Mouse (Mus musculus): ENCODE results near the gene Nr5a2. TPM values are rescaled to one million over a fixed set of nuclear protein-coding genes. Genes with fewer than 3 reads are reported as not detected.

The Nr5a2 gene
- polyA plus RNA-seq, 1 experiment from 2014 or later, result 0.48 TPM

DNA sequence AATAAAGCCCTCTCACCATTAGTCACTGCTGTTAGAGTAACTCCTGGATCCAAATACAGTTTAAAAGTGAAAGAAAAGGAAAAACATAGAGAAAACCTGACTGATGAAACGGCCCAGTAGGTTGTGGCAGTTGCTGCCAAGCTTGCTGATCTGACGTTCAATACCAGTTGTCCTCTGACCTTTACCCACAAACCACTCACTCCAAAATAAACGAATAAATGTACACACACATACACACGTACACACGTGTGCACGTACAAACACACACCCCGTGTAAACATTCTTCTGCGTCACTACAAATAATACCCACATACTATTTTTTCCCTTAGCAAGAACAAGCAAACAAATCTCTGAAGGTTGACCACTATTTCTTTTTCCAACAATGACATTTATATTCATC is 64.4 kb downstream of the Nr5a2 start:
- WGBS, result 90% methylated on average over 8 of the region's 8 CpGs
- H3K4me1 ChIP-seq, result no peaks in the 10 kb centered on the region

DNA sequence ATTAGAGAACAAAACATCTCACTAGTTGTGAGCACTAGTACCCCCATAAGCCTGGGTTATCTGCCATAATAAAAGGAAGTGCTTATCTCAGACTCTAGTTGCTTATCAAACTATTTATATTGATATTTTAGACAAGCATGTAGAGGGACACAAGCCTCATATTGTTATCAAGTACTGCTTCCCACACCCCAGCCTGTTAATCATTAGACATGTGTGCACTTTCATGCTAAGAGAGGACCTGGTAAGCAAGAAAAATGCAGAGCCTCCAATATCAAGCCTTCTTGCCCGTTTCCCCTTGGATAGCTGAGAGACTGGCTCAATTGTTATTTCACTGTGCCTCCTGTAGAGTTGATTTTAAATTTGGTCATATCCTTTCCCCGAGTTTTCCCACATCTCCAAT is 65.5 kb downstream of the Nr5a2 start:
- 67% methylated on average over 2 of the region's 2 CpGs for WGBS
- ATAC-seq, result no peak
- no peaks in the 10 kb centered on the region for H3K9me3 ChIP-seq (replicated peaks)

More for the DNA sequence above, 64.4 kb downstream of the Nr5a2 start:
- H3K4me3 ChIP-seq, result no peak overlapping the region
- H3K9ac ChIP-seq, result no peak overlapping the region
- no peak overlapping the region for H3K4me2 ChIP-seq
- H3K27ac ChIP-seq, result no peak overlapping the region
- H3K36me3 ChIP-seq (ENCODE audit: poor library complexity, severe bottlenecking), result no peaks in the 10 kb centered on the region
- no peak for ATAC-seq
- no peaks in the 10 kb centered on the region for H3K27me3 ChIP-seq
- H3K9me3 ChIP-seq (replicated peaks), result no peaks in the 10 kb centered on the region

DNA sequence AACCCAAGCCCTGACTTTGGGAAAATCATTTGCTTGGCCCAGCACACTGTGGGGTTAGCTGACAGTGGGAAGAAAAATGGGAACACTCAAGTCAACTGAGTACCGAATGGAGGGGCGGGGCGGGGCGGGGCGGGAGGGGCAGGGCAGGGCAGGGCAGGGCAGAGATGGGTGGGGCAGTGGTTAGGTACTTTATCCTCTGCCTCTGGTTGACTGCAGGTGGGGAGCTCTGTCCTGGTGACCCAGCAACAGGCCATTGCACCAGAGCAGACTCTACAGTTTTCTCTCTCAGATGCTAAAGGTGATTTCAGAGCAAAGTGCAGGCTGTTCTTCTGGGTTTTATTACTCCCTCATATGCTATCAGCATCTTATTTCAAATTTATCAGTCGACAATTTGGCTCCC is 67.1 kb downstream of the Nr5a2 start:
- Histone ChIP-seq H3K4me3 (no peak overlapping the region), H3K36me3 (ENCODE audit: poor library complexity, severe bottlenecking) (no peaks in the 10 kb centered on the region), H3K27me3 (no peaks in the 10 kb centered on the region), H3K4me1 (peaks cover 5% of the 10 kb centered on the region), H3K9ac (no peak overlapping the region), H3K9me3 (replicated peaks) (no peaks in the 10 kb centered on the region), H3K27ac (no peak overlapping the region), H3K4me2 (no peak overlapping the region)
- no peak for ATAC-seq
- WGBS, result 92% methylated on average over 6 of the region's 6 CpGs

More for the DNA sequence above, 65.5 kb downstream of the Nr5a2 start:
- H3K4me1 ChIP-seq, result no peaks in the 10 kb centered on the region
- no peaks in the 10 kb centered on the region for H3K36me3 ChIP-seq (ENCODE audit: poor library complexity, severe bottlenecking)
- H3K27ac ChIP-seq, result no peak overlapping the region
- no peak overlapping the region for H3K9ac ChIP-seq
- no peak overlapping the region for H3K4me3 ChIP-seq
- no peak overlapping the region for H3K4me2 ChIP-seq
- no peaks in the 10 kb centered on the region for H3K27me3 ChIP-seq

DNA sequence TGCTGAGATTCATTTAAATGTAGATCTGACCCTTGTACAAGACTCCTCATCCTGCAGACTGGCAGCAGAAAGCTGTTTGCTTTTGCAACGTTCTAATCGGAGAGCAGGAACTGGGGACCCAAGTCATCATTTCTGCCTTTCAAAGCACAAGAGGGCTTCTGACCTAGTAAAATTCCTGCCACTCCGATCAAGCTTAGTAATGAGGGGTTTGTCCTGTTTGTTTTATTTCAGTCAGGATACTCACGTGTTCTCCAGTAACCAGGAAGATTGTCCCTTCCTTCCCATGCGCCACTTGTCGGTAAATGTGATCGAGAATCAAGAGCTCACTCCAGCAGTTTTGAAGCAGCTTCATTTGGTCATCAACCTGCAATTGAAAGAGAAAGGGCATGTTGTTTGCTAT is 69.8 kb downstream of the Nr5a2 start:
- no peak overlapping the region for H3K9ac ChIP-seq
- no peak for ATAC-seq
- H3K27ac ChIP-seq, result no peak overlapping the region
- no peaks in the 10 kb centered on the region for H3K9me3 ChIP-seq (replicated peaks)
- no peak overlapping the region for H3K4me2 ChIP-seq
- no peaks in the 10 kb centered on the region for H3K36me3 ChIP-seq (ENCODE audit: poor library complexity, severe bottlenecking)
- no peaks in the 10 kb centered on the region for H3K27me3 ChIP-seq
- peaks cover 5% of the 10 kb centered on the region for H3K4me1 ChIP-seq
- WGBS, result 80% methylated on average over 7 of the region's 7 CpGs
- H3K4me3 ChIP-seq, result no peak overlapping the region

DNA sequence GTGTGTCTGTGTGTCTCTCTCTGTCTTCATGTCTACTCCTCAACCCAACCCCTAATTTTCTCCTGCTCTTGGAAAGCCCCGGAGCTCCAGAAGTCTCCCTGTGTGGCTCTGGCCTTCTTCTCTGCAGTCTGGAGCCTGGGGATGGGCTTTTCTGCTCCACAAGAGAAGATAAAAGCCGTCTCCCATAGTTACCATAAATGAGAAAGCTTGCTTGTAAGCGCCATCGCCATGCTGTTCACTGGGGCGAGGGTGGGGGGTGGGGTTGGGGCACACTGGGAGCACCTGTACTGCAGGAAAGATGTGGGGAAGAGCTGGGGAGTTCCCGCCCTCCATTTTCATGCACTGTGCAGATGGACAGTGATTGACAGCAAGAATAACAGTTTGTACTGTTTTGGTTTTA is 71.5 kb downstream of the Nr5a2 start:
- no peaks in the 10 kb centered on the region for H3K36me3 ChIP-seq (ENCODE audit: poor library complexity, severe bottlenecking)
- H3K27me3 ChIP-seq, result no peaks in the 10 kb centered on the region
- ATAC-seq, result no peak

DNA sequence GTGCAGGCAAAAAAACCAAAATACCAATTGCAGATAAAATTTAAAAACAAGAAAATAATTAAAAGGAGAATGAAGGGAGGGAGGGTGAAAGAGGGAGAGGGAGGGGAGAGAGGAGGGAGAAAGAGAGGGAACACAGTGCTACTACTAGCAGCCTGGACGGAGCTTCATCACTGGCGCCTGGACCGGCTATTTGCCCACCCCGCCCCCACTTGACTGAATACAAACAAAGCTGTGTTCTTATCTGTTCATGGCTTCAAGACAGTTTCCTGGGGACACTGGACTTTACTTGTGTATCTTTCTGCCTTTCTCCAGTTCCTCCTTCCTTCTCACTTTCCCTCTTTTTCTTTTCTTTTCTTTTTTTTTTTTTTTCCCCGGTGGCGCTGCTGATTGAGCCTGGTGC is 73.6 kb downstream of the Nr5a2 start:
- Histone ChIP-seq H3K9me3 (replicated peaks) (no peaks in the 10 kb centered on the region), H3K27ac (no peak overlapping the region), H3K9ac (no peak overlapping the region), H3K4me1 (peaks cover 5% of the 10 kb centered on the region), H3K4me3 (no peak overlapping the region), H3K27me3 (no peaks in the 10 kb centered on the region), H3K36me3 (ENCODE audit: poor library complexity, severe bottlenecking) (no peaks in the 10 kb centered on the region), H3K4me2 (no peak overlapping the region)
- no peak for ATAC-seq
- WGBS, result 70% methylated on average over 6 of the region's 6 CpGs

More for the DNA sequence above, 71.5 kb downstream of the Nr5a2 start:
- no peaks in the 10 kb centered on the region for H3K9me3 ChIP-seq (replicated peaks)
- WGBS, result 31% methylated on average over 6 of the region's 6 CpGs
- no peak overlapping the region for H3K4me2 ChIP-seq
- H3K27ac ChIP-seq, result no peak overlapping the region
- no peak overlapping the region for H3K4me3 ChIP-seq
- H3K4me1 ChIP-seq, result peaks cover 5% of the 10 kb centered on the region
- no peak overlapping the region for H3K9ac ChIP-seq

DNA sequence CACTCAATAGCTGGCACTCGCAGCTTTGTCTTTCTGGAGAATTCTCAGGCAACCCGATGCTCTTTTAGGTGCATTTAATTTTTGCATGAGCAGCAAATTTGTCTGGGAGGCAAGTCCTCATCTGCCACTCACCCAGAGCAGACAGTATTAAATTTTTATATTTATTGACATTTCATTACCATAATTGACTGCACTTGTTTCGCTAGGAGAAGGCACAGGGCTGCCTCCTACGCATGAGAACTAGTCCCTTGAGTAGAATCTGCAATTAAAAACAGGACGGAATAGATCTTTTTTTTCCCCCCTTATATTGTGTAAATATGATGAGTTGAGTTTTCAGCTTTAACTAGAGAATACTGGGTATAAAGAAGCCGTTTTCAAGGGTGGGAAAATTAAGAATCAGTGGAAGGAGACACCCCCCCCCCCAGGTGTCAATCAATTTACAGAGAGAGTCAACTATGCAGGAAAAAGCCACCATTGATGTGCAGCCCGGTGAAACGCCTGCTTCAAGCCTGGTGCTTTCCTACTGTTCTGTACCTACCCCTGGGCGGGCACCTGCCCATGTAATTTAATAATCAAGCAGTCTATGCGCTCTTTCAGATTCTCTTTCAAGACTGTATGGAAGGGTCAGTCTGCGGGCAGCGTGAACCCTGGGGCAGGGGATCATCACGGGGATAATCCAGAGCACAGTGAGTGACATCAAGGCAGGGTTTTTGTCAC is 76.6 kb downstream of the Nr5a2 start:
- H3K36me3 ChIP-seq (ENCODE audit: poor library complexity, severe bottlenecking), result no peaks in the 10 kb centered on the region
- H3K4me1 ChIP-seq, result peaks cover 2% of the 10 kb centered on the region
- no peak overlapping the region for H3K4me3 ChIP-seq
- no peaks in the 10 kb centered on the region for H3K27me3 ChIP-seq
- 88% methylated on average over 13 of the region's 13 CpGs for WGBS
- ATAC-seq, result 0 out of 2 replicates have a peak, but pooled peaks have one; percentile 21
- H3K4me2 ChIP-seq, result no peak overlapping the region
- no peaks in the 10 kb centered on the region for H3K9me3 ChIP-seq (replicated peaks)
- H3K27ac ChIP-seq, result no peak overlapping the region
- no peak overlapping the region for H3K9ac ChIP-seq

DNA sequence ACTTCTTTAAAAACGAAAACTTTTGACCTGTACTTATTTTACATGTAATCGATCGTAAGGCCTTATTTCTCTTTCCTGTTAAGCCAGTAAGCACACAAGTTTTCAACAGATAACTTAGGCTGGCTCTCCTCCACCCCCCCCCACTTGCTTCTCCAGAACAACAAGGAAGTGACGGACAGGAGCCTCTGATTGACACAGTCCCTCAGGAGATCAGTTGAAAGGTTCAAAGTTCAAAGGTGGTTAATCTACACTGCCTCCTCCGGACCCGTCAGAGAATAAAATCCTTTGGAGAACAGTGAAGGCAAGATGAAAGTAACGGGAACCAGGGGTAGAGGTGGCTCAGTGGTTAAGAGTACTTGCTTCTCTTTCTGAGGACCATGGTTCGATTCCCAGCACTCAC is 80.0 kb downstream of the Nr5a2 start:
- 91% methylated on average over 8 of the region's 8 CpGs for WGBS
- no peak for ATAC-seq
- Histone ChIP-seq H3K4me1 (no peaks in the 10 kb centered on the region), H3K9me3 (replicated peaks) (no peaks in the 10 kb centered on the region), H3K4me2 (no peak overlapping the region), H3K27me3 (no peaks in the 10 kb centered on the region), H3K4me3 (no peak overlapping the region), H3K9ac (no peak overlapping the region), H3K27ac (no peak overlapping the region), H3K36me3 (ENCODE audit: poor library complexity, severe bottlenecking) (no peaks in the 10 kb centered on the region)

DNA sequence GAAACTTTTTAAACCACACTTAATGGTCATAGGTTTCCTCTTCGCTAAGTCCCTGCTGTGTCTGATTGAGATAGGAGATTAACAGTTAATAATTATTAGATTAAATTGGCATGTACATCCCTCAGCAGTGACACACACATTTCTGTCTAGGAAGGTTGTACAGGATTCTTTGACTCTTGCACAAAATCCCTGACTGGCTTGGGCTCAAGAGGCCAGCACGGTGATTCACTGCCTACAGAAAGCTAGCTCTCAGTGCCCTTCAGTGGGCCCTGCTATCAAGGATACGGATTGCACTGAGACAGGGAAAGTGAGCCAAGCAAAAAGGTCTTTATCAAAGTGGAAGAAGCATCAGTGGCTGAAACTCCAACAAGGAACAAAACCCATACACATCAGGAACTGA is 85.2 kb downstream of the Nr5a2 start:
- ATAC-seq, result no peak
- 94% methylated on average over 3 of the region's 3 CpGs for WGBS

DNA sequence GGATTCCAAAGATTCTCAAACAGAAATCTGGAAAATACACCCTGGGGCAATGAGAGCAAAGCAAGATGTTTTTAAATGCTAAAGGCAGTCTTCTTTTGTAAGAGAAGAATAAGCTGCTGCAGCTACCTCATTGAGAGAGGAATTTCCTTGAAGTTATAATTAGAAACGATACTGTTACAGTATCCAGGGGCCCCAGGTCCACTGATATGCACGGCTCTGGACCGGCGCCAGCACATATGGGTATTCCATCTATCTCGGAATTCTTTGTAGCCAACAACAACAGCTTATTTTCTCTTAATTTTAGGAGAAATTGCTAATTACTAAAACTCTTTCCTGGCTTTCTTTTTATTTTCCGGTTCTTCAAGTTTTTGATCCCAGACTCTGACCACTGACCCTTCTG is 91.3 kb downstream of the Nr5a2 start:
- ATAC-seq, result no peak
- Histone ChIP-seq H3K9me3 (replicated peaks) (no peaks in the 10 kb centered on the region), H3K27me3 (no peaks in the 10 kb centered on the region), H3K27ac (no peak overlapping the region), H3K4me3 (no peak overlapping the region), H3K4me1 (no peaks in the 10 kb centered on the region), H3K9ac (no peak overlapping the region), H3K36me3 (ENCODE audit: poor library complexity, severe bottlenecking) (no peaks in the 10 kb centered on the region), H3K4me2 (no peak overlapping the region)
- WGBS, result 60% methylated on average over 6 of the region's 6 CpGs

More for the DNA sequence above, 85.2 kb downstream of the Nr5a2 start:
- Histone ChIP-seq H3K4me2 (no peak overlapping the region), H3K4me3 (no peak overlapping the region), H3K9me3 (replicated peaks) (no peaks in the 10 kb centered on the region), H3K27me3 (no peaks in the 10 kb centered on the region), H3K36me3 (ENCODE audit: poor library complexity, severe bottlenecking) (no peaks in the 10 kb centered on the region), H3K9ac (no peak overlapping the region), H3K4me1 (no peaks in the 10 kb centered on the region), H3K27ac (no peak overlapping the region)

DNA sequence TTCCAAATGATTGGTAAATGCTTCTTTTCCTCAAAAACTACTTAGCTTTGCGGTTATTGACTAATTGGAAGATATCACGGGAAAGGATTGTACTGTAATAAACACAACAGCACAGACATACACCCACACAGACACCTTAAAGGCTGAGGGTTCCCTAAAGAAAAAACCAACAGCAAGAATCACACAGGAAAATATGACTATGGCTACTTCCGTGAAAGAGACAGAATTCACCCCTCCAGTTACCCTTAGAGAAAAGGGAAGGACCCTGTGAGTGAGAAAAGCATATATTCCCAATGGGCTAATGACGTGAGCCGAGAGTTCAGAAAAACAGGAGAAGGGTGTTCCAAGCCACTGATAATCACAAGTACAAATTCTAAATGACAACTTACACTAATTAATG is 92.0 kb downstream of the Nr5a2 start:
- Histone ChIP-seq H3K9me3 (replicated peaks) (no peaks in the 10 kb centered on the region), H3K4me2 (no peak overlapping the region), H3K9ac (no peak overlapping the region), H3K27ac (no peak overlapping the region), H3K27me3 (no peaks in the 10 kb centered on the region), H3K4me1 (no peaks in the 10 kb centered on the region), H3K4me3 (no peak overlapping the region), H3K36me3 (ENCODE audit: poor library complexity, severe bottlenecking) (no peaks in the 10 kb centered on the region)
- WGBS, result 82% methylated on average over 5 of the region's 5 CpGs
- no peak for ATAC-seq

DNA sequence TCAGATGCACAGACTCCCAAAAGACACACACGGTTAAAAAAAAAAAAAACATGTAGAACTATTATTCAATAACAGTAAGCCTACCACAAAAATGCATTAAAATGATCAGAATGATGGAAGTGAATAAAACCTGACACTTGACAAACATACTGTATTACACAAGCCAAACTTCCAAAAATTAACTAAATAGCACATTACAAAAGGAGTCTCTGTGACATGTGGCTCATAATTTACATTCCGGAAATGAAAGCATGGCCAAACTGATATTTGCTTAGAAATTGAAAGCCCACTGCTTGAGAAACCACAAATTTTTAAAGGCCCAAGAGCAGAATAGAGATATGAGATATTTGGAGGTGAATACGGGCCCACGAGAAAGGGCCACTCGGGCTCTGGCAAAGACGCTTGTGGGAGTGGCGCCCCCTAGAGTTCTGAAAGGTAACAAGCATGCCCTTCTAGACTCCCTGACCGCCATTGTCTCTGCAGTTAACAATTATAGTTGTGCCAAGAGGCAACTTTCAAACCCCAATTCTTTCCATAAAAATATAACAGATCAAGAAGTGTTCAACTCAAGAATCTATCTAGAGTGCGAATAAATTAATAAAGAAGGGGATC is 93.7 kb downstream of the Nr5a2 start:
- WGBS, result 75% methylated on average over 9 of the region's 9 CpGs
- Histone ChIP-seq H3K4me3 (no peak overlapping the region), H3K9ac (no peak overlapping the region), H3K27me3 (no peaks in the 10 kb centered on the region), H3K36me3 (ENCODE audit: poor library complexity, severe bottlenecking) (no peaks in the 10 kb centered on the region), H3K4me2 (no peak overlapping the region), H3K27ac (no peak overlapping the region), H3K9me3 (replicated peaks) (no peaks in the 10 kb centered on the region), H3K4me1 (no peaks in the 10 kb centered on the region)
- ATAC-seq, result no peak

DNA sequence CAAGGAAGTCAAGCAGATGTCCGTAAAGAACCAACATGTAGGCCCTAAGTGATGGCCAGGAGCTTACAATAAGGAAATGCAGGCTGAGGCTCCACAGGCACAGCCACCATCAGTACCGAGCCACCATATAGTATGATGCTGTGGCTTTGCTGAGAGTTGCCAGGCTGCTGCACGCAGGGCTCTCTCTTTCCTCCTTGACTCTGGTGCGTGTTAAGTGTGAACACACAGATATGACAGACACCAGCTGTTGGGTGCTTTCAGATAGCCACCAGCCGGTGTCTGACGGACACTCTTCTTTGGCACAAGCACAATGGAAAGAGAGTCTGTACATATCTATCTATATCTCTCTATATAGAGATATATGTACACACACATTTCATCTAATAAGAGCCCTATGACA is 97.0 kb downstream of the Nr5a2 start:
- H3K4me2 ChIP-seq, result no peak overlapping the region
- H3K27me3 ChIP-seq, result no peaks in the 10 kb centered on the region
- H3K9ac ChIP-seq, result no peak overlapping the region
- H3K36me3 ChIP-seq (ENCODE audit: poor library complexity, severe bottlenecking), result no peaks in the 10 kb centered on the region
- WGBS, result 92% methylated on average over 6 of the region's 6 CpGs
- ATAC-seq, result no peak
- no peaks in the 10 kb centered on the region for H3K9me3 ChIP-seq (replicated peaks)
- H3K4me1 ChIP-seq, result no peaks in the 10 kb centered on the region
- no peak overlapping the region for H3K4me3 ChIP-seq
- no peak overlapping the region for H3K27ac ChIP-seq
